Mouse (Mus musculus): ENCODE results near the gene Arpc5.
A peak's percentile ranks its signal among the peaks of the same experiment; 100 is the strongest.
"Not testable (repeated sequence)": the region's sequence is repeated elsewhere in the genome, so short reads cannot be mapped to it uniquely, and the experiment has no call there.

The Arpc5 gene

DNA sequence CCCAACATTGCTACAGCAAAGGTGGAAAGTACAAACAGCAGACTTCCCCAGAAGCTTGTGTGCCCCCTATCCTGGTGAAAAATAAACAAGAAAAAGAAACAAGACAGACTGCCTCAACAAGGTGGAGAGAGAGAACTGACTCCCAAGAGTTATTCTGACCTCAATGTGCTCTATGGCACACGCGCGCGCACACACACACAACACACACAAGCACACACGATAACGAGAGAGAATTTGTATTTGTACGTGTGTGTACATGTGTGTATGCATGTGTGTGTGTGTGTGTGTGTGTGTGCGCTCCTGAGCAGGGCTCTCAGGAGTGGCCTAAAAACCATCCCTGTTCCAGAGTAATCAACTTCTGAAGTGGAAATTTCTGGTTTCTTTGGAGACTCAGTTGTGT lies 18.3 kb downstream of the Arpc5 start:
- DNase-seq, result no peak

DNA sequence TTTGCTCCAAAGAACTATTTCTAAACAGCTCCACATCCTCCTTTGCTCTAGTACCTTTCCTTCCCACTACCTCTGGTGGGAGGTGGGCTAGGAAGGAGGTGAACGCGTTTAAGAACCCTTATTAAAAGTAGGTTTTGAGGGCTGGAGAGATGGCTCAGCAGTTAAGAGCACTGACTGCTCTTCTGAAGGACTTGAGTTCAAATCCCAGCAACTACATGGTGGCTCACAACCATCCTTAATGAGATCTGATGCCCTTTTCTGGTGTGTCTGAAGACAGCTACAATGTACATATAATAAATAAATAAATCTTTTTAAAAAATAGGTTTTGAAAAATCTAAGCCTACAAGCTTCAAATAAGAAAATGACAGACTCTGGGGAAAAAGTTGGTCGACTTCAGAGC lies 19.1 kb downstream of the Arpc5 start:
- DNase-seq, result not testable (repeated sequence)

DNA sequence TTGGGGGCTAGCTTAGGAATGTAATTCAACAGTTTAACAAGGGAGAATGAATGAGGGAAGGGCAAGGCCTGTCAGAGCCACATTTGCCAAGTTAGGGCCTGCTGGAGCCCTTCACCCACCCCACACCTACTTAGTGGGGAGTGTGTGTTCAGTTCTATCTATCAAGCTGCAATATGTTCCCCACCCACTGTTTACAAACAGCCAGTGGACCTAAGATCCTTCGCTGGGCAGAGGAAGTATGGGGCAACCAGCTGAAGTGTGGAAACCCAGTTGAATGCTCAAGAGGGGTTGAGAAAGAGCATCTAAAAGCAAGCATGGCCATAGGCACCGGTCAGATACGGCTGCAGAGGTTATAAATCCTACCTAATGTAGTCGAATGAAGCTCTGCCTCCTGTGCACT lies 20.6 kb downstream of the Arpc5 start:
- no peak for DNase-seq

DNA sequence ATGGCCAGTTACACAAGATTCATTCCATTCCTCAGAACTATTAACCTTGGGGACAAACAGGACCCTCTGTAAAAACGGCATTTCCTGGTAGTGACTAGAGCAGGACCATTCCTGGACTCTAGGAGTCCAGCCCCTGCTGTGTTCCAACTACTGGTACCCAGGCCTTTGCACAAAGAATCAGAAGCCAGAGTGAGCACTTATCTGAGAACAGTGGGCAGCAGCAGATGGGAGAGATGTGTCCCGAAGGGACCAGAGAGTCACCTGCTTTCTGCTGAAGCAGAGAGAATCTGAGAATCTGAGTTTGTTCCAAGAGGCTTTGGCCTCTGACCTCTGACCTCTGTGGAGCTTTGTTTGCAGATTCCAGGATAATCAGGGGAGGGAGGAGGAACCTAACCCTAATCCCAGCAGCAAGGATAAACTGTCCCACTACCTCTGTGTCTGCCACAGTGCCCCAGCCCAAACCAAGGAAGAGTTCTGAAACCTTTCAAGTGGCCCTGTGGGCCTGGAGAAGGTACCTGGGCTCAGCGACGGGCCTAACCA lies 21.8 kb downstream of the Arpc5 start:
- no peak for DNase-seq

DNA sequence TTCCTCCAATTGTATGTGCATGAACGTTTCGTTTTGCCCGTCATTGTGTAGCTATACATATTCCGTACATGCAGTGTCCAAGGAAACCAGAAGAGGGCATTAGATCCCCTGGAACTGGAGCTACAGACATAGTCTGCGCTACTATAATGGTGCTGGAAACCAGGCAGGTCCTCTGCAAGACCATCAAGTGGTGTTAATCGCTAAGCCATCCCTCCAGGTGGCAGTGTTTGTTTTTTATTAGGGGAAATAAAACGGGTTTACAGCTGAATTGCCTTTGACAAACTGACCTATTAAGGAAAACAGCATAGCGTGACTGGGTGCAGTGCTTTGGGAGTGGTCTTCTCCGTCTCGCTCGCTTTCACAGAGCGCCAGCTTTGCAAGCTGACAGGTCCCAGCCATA lies 23.9 kb downstream of the Arpc5 start:
- peak; percentile 20 to 59 for DNase-seq

DNA sequence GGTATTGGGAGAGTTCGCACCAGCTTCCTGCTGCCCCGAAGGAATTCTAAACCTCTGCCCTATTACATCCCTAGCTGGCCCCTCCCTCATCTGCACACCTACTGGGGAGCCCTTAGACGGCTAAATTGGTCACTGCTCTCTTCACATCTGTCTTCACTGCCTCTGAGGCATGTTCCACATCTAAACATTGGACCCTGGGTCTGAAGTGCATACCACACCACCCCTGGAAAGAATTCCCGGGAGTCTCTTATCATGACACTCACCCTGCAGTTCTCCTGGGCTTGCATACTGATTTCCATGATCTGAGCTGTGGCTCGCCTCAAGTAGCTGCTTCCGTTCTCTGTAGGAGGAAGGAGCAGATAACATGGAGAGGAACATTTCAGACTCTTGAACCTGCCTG lies 24.5 kb downstream of the Arpc5 start:
- no peak for DNase-seq

DNA sequence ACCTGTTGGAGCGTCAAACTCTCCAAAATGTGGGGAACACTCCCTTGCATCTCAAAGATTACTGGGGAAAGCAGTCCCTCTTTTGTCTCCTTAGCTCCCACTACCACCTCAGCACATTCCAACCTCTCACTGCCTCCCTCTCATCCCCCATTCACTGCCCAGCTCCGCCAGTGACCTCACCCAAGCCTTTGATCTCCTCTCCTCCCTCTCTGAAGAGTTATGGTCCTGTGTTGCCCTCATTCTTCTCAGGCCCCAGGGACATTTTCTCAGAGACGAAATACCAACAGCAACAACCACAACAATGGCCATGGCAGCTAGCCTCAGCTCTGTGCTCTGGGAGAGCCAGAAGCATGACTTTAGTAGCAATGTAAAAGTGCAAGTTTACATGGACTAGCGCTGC lies 24.9 kb downstream of the Arpc5 start:
- DNase-seq, result no peak

DNA sequence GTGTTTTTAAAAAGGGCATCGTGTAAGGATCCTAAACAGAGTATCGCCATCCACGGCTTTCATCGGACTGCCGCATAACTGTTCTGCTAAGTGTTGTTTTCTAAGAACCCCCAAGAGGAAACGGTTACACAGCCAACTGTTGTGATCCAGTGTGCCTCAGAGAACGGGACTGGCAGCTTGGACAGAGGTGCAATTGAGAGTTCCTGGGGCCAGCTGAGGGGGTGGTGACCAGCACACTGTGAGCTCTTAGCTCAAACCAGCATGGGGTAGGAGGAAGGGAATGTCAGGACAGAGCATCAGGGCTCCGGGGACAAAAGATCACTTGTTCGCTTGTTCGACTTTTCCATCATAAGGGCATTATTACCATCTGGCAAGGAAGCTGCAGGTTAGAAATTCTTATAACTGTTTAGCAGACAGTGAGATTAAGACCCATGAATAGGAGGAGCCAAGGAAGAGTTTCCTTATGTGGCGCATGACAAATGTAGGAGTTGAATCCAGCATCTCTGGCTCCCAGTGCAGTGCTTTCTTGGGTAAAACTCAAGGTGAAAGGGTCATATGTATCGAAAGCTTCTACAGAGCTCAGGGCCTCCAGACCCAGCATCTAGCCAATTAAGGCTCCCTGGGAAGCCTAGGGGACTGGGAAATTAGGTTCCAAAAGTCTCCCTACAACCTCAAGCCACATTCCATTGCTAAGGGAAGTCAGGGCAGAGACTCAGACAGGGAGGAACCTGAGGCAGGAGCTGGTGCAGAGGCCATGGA lies 26.6 kb downstream of the Arpc5 start:
- no peak for DNase-seq

DNA sequence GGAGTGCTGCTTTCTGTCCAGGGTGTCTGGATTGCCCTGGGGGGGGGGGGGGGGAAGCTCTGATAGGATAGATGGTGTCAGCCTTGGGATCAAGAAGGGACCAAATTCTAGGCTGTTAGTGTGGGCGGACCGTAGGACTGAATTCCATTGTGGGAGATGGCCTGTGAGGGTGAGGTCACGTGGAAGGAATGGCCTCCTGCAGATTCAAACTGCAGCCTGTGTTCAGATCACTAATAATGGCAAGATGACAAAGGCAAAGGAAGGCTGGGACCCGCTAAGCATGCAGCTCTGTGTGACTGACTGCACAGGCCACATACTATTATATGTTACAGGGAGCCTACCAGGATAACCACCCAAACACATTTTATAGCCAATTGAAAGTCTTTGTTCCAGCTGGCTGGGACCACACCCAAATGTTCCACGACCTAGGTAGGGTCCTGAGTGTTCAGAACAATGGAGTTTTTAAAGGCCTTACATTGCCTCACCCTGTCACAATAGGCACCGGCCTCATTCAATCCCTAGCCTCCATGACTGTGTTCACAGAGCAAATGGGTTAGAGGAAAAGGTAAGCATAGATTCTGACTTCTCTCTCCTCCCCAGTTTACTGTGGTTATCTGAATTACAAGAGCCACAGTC lies 27.3 kb downstream of the Arpc5 start:
- DNase-seq, result no peak

DNA sequence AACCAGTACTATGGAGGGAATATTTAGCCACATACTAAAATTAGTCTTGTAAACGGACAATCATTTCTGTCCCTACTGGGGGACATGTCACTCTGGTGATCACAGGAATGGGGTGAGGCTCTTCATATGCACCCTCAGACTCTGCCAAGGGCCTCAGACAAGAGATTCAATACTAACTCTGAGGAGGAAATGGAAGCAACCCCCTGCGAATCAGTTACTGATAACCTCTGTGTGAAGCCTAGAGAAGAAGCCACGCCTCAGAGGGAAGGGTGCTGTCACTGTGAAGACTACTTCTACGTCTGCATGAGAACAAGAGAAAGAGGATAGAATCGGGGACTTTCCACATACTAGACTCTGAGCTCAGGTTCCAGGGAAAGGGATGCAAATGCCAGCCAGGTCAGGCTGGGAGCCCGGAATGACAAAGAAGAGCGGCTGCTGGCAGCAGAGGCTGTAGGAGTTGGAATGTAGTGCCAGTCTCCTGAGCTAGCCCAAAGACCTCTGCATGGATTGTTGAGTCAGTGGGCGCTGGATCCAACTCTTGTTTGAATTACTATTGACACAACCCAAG lies 29.4 kb downstream of the Arpc5 start:
- DNase-seq, result no peak

DNA sequence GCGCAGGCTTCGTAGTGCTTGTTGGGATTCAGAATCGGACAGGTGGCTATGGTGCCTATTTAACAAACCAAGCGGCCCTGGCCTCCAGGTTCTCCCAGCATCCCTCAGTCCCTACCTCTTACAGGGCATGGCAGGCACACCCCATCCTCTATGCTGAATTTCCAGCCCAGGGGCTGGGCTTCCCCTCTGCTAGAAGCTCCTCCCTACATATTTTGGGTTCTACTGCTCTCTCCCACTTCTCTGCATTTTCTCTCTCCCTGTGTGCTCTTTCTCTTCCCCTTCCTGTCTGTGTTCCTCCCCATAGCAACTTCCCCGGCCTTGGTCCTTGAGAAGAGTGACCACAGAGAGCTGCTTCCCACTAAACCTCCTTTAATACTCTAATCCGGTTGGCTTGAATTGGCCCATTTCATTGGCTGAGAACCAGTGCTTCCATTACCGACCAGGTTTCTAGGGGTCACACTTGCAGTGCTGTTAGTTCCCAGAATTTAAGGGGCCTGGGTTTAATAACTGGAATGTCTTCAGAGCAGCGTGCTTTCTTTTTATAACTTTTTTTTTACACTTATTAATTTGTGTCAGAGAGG lies 30.4 kb downstream of the Arpc5 start:
- no peak for DNase-seq

DNA sequence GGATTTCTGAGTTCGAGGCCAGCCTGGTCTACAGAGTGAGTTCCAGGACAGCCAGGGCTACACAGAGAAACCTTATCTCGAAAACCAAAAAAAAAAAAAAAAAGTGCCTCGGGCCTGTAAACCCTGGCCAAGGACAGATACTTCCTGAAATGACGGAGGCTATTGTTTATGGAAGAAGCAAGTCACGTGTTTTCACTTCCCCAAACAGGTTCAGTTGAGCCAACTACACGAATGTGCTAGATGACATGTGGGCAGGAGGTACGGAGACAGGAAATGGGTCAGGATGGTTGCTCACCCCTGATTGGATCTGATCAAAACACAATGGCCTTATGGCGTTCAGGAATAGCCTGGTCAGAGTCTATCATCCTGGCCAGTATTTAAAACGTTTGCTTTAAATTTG lies 31.8 kb downstream of the Arpc5 start:
- peak in 1 of 2 experiments; percentile 33 for DNase-seq

DNA sequence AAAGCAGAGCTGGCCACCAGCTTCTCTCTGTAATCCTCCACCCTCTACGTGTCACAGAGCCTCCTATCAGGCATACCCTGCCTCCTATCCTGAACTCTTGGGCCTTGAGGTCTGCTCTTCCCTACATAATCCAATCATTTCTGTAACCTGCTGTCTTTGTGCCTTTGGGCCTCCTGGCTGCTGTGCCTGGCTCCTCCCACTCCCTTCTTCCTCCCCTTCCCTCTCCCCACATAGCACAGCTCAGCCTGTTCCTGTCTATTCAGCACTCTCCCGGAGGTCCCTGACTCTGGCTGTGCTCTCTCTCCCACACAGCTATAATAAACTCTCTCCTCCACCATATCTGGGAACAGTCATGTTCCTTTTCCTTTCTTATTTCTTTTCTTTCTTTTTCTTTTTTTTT lies 33.6 kb downstream of the Arpc5 start, which contains the start of gene Ncf2:
TSS of gene Ncf2 (plus strand) at position 298 of the 400 bp plus-strand sequence.
- no peak for DNase-seq

DNA sequence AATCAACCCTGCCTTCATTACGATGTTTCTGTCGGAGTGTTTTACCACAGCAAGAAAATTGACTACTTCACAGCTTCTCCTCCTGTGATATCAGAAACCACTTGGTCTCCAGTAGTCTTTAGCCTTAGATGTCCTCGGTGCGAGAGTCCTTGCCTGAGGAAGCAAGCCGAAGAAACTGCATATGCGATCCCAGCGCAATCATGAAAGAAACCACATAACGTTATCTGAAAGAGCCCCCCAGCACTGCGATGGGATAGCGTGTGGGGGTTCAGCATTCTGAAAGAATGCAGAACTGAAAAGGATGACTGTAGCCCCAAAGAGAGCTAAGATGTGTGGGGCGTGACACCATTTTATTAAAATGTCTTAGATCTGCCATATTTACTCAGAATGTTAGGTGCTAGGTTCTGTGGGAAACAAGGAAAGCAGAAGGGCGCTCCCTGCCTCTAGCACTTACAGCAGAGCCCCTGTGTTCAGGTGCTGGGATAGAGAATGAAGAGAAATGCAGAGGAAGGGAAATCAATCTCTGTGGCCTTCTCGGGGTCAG lies 34.4 kb downstream of the Arpc5 start:
- no peak for DNase-seq

DNA sequence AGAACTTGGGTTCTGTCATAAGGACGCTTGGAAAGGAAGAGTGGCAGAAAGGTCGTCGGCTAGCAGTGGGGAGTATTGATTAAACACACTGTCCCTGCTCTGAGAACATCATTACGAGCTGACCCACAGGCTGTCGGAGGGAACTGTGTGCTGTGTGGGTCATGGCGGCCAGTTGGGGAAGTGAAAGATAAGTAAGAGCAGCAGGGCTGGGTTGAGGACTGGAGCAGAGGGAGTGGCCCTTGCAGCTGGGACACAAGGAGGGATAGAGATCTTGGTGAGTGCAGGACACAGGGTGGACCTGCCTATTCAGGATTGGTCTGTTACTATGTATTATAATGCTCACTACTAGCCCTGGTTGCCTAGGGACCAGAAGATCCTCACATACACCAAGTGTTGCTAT lies 38.6 kb downstream of the Arpc5 start:
- DNase-seq, result no peak

DNA sequence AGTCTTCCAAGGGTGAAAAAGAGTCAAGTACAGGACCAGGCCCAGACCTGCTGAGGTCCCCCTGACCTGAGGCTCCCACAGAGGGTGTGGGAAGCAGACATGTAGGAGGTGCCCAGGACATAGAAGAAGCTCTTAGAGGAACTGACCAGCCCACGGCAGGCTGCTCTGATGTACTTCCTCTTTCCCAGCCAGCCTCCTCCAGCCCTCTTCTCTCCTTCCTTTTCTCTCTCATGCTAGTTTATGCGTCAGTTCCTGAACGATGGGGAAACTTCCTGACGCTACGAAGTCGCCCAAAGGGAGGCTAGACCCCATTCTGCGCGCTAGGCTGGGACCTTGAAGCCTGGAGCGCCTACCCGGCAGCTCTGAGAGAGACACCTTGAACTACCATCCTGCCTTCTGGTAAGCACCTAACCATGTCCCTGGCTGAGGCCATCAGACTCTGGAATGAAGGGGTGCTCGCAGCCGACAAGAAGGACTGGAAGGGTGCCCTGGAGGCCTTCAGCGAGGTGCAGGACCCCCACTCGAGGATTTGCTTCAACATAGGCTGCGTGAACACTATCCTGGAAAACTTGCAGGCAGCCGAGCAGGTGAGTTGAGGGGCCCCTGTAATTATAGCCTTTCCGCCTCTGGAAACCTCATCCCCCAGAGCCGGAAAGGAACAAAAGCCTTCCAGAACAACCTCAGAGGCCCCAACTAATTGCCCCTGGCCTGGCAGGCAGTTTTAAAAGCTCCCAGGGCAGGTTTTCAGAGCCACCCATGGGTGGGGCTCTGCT lies 41.5 kb downstream of the Arpc5 start:
- peak; percentile 41 to 64 for DNase-seq

DNA sequence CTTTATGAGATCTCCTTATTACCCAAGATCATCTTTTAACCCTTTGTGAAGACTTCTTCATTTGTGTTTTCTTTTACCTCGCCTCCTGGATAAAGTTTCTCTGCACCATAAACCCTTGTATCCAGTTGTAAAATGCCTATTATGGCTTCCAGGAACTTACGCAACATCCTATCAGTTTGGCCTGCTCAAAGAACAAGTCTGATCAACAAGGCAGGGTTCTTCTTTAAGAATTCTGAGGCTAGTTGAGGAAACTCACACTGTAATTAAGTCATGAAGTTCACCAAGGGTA lies 42.0 kb downstream of the Arpc5 start:
- no peak for DNase-seq

DNA sequence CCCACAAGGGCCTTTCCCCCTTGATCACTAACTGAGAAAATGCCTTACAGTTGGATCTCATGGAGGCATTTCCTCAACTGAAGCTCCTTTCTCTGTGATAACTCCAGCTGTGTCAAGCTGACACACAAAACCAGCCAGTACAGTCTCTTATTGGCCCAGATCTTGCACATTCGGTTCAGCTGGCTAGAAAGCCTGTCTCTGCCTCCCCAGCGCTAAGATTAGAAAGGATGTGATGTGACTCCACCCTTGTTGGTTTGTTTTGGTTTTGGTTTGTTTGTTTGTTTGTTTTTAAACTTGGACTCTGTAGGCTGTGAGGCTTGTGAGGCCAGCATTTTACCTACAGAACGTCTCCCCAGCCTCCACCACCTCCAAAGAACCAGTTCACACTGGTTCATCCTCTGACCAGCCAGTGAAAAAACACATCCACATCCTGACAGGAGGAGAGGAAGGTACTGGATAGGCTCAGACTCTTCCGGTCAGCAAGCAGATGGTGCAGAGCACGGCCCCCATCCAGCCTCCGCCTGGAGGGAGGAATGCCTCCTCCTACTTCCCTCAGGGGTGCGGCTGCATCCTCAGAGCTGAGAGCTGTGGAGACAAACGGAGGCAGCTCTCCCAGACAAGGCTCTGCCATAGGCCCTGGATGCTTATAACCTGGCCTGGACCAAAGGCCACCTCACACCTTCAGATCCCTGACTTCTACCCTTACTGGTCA lies 43.4 kb downstream of the Arpc5 start:
- peak in 1 of 2 experiments; percentile 29 for DNase-seq

DNA sequence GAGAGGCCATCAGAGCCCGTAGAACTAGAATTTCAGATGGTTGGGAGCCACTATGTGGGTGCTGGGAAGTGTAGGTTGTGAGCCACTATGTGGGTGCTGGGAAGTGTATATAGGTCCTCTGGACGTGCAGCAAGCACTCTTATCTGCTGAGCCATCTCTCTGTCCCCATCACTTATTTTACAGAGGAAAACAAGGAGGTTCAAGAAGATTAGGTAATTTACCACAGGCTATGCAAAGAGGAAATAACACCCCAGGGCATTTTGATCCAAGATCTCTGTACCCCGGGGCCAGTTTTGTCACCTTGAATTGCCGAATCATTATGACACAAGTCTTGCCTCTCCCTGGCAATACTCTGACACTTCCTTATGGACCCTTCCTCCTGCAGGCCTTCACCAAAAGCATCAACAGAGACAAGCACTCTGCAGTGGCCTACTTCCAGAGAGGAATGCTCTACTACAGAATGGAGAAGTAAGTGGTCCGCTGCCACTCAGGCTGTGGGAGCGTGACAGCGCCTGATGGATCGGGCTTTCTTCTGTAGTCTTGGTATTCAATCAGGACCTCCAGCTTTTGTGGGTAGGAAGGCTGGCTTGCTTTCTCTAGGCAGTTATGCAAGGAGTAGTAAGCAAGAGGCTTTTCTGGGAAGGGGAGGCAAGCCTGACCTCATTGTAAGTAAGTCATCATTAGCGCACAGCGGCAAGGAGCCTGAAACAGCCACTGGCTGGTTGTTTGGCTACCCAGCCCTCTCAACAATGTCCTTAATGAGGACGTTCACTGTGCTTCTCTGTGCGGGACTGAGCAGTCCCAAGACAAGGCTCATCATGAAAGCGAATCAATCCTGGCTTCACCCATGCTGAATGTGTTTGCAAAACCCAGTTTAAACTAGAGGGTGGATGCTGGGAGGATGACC lies 44.4 kb downstream of the Arpc5 start:
- DNase-seq, result no peak

DNA sequence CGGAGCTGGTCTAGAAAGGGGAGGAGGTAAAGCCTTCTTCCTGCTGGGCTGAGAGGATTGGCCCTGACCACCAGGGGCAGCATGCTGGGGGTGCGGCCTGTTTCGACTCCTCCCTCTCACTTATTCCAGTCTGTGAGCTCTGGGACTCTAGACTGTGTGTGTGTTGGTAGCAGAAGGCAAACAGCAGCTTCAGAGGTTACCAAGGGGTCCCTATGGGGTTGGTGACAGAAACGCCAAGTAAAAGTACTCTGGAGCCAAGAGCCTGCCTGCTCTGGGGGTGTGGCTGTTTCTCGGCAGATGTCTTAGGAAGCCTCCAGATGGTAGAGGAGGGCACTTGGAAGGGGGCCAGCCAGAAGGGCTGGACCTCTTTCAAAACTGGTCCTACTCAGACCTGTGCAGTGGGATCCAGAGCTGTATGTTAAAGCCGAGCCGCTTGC lies 48.9 kb downstream of the Arpc5 start:
- DNase-seq, result peak; percentile 31 to 48
